Mouse (Mus musculus): ENCODE measurements at regions not wholly inside any gene's neighbourhood (a gene's known extent, or its start where the extent isn't known, plus 50 kb on each side); places are given as distances from the start of the nearest gene placed in this dataset.

- TF ChIP-seq CTCF (IDR thresholded peaks at IDR 0.05; ENCODE audit: control insufficient read depth, insufficient read depth, insufficient replicate concordance, low read depth, low read length) = no peak
- no peak for TF ChIP-seq POLR2A (IDR thresholded peaks at IDR 0.05; ENCODE audit: control insufficient read depth, low read depth, low read length)
Measured at GRCm38 (mm10) chr12:117459541-117459940, 56.7 kb upstream of the Rapgef5 start.
